Mouse (Mus musculus) right cerebral cortex, postnatal 14 days (tissue): ENCODE measurements at regions not wholly inside any gene's neighbourhood (a gene's known extent, or its start where the extent isn't known, plus 50 kb on each side); places are given as distances from the start of the nearest gene placed in this dataset.
A peak's percentile ranks its signal among the peaks of the same experiment; 100 is the strongest.
"Not testable (repeated sequence)": the region's sequence is repeated elsewhere in the genome, so short reads cannot be mapped to it uniquely, and the experiment has no call there.

Experiments
- DNase-seq: peaks from one replicate; pipeline ENCODE4 v3.0.0; 2022

- DNase-seq: no peak
Measured at GRCm38 (mm10) chr13:72282764-72283163, 319.2 kb upstream of the Irx1 start.

DNA sequence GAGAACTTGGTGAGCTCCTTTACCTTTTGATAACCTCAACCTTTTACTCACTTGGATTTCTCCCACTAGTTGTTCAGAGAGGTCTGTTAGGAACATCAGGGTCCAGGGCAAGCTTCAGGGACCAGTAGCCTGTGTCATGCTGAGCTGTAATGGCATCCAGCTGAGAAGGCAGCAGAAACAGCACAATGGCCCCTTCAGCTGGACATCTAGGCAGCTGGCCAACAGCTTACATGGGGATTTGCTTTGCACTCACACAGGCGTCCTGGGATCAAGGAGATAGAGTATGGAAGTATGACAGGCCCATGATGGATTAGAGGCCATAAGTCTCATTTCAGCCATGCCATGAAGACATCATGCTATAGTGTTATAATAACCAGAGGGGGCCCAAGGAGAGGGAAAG is 320.2 kb upstream of the Irx1 start:
- DNase-seq: no peak

DNA sequence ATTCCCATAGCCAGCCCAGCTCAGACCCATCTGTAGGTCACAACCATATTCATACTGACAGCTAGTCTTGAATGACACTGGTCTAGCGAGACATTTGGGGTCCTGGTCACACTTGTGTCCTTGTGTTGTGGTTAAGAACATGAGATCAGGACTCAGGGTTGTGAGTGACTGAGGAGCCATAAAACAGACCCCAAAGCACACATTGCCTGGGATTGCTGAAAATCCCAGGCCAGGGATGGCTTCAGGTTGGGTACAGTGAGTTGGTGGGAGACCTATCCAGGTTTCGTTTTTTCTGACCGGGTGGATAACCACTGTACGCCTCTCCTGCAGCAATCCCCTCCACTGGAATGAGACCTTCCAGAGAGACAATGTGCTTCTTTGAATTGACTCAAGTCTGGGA is 322.8 kb upstream of the Irx1 start:
- DNase-seq: no peak

DNA sequence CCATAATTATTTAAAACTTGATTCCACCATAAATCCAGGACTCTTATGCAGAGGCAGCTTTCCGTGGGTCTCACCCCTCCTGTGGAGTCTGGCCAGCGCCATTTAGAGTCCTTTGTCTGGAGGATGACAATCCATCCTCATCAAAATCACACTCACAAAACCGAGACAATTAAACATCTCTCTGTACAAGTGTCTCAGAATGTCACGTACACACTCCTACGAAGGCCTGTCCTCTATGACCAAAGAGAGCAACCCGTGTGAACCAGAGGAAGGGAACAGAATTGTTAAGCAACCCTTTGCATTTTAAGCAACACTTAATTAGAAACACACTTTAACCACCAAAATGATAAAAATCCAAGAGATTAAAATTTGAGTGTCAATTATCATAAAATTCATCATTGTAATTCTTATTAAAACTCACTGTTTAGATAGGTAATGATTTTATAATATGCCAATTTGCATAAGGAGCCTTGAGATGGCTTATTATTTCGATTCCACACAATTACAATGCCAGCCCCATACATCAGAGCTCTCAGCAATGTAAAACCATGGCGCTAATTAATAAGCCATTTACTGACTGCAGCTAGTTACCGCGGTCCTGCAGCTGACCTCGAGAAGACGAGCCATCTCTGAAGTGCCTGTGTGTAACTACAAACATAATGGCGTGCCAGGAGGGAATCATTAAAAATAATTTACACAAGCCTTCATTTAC is 325.0 kb upstream of the Irx1 start:
- no peak for DNase-seq

DNA sequence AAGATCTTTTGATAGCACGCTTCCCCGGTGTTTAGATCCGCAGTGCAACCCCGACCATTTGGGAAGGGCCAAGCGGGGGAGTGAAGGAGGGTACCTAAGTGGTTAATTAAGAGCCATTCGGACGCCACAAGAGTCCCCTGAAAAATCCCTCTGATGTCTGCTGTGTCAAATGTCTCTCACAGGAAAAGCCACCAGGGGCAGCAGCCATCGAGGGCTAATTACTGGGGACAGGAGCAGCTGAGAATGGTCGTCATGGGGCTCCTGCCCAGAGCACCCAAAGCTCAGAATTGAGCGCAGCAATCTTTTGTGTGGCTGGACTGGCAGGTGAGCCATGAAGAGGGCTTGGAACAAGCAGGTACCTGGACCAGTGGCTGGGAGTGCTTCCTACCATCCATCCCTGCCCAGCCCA is 325.6 kb upstream of the Irx1 start:
- no peak for DNase-seq

DNA sequence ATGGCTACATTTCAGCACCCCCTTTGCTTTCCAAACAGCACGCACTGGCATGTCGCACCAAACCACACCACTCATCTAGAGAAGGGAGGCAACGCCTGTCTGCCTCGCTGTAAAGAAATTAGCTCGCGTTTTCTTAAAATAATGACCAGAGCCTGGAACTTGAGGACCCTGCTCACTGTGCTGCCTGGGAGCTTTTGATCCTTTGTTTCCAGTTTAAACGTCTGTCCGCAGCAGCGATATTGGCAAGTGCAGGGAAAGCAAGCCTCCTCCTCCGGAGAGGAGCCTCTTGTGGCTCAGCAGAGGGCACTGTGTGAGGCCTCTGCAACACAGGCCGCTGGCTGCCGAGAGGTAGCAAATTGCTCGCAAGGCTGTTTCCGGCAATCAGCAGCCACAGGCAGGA is 328.8 kb upstream of the Irx1 start:
- peak; percentile 8 for DNase-seq

DNA sequence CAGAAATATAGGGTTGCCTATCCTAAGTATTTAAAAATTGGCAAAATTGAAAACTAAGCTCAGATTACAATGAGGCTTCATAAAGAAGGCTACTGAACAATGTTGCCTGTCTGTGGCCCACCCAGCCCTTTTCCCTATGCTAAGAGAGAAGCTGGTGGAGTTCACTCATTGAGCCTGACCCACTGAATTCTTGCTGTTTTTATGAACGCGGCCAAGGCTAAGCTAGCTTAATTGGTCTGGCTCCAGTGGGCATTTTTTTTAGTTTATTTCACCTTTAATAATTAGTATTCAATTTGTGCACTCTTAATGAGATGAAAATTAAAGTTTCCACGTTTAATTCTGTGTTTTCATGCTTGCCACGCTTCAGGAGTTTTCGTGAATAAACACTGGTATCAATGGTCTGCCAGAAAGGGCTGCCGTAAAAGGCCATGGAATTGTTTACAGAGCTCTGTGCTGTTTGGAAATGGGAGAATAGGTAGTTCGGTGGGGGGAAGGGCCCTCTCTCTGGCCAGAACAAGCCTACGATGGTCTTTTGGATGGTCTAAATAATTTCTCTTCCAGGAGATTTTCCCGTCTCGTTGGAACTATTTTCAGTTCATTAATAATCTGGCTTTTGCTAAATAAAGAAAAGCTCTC is 329.7 kb upstream of the Irx1 start:
- no peak for DNase-seq

DNA sequence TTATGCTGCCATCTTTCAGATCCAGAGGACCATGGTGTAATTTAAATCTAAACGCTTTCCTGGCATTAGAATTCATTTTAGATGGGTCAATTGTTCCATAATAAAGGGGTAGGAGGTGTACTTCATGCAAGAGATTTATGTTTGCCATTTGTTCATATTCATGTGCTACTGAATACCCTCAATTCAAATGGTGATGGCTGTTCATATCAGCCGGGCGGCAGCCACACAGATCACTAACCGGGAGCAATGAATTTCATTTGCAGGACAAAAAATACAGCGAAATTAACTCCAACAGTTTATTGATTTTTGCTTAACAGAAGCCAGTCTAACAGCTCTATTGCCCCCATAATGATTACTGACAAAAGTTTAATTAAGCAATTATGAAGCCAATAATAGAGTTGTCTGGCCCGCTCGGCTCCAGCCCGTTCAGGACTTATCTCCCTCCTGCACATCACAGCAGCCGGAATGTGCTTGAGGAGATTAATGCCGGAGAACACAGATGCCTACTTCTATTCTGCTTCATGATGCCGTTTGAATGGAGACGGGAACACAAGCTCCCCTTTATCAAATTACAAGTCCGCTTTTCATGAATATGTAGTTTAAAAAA is 330.3 kb upstream of the Irx2 start:
- DNase-seq: no peak

DNA sequence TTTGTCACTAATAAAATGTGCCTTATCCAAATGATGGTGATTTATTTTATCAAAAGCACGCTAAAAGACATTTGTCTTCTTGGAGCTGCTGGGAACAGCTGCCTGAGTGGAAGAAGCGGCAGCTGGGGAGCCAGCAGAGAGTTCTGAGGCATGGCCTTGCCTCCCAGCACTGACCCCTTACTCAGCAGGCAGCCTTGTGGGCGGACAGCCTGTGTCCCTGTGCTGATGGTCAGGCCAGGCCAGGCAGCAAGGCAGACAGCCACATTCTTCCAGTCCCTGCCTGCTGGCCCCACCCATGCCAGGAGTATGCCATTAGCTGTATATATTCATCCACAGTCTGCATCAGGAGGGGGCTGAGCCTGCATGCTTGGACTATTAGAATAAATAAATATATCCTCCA is 329.0 kb upstream of the Irx2 start:
- DNase-seq: no peak

GRCm38 (mm10) chr13:72301114-72301513 is 327.5 kb upstream of the Irx2 start:
- DNase-seq: no peak

DNA sequence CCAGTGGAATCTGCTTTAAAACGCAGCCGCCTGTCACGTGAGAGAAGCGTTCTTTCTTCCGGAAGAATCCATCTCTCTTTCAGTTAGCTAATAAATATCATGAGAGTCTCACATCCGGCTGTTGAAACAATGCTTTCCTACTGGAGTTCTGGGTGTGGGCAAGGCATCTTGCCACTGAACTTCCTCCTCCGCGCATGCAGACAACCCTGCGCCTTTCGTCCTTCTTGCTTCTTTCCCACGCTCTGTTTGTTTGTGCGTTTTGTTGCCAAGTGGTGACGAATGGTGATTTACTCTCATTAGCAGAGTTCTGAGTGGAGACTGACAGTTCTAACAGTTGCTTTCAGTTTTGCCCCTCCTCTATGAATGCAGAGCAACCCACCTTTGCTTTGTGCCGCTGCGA is 326.8 kb upstream of the Irx2 start:
- DNase-seq: no peak

DNA sequence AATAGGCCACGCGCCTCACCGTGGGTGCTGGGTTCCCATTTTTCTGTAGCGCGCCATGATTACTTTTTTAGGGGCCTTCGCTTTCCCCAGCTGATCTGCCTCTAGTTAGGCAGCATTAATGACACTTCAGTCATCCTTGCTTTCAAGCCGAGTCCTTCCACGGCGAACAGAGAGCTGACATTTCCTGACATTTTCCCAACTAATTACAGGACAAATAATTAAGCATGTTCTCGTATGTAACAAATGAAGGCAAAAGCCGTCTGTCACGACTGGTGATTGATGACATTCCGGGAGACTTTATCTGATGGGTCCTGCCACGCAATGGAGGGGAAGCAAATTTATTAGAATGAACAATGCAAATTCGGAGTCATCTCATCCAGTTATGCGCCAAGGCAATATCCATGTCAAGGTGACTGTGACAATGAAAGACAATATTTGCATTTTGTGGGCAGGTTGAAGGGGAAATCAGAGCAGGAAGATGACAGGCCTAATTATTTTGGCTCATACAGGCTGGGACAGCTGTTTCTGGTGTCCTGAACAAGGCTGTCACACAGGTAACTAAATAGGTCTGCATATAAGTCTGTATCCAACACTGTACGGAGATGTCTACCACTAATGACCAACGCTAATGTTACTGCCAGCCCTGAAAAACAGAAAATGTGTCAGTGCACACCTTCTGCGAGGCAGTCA is 326.0 kb upstream of the Irx2 start:
- no peak for DNase-seq

DNA sequence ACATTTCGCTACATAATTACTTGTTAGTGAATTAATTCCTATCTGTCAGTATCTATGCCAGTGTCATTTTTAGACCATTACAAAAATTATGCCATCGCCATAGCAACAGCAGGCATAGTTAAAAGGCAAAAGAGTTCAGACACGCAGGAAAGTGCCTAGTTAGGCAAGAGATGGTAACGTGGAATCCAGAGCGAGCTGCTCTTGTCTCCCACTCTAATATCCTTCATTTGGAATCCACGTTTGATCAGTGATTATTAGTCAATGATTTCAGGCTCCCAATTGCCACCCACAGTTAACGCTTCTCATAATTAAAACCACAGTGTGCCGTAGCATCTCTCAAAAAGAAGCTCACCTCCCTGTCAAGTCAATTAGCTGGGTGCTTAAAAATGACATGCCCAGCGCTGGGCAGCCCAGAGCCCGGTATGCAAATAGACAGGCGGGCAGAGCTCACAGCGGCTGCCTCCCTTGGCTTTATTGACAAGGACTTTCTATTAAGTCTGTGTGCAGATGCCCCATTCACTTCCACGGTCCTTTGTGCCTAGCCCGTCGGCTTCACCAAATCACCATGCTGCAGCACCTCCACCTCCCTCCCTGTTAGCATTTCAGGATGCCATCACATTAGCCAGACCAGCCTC is 325.4 kb upstream of the Irx2 start:
- no peak for DNase-seq

GRCm38 (mm10) chr13:72324041-72324690 is 304.5 kb upstream of the Irx2 start:
- no peak for DNase-seq

- DNase-seq: not testable (repeated sequence)
Measured at GRCm38 (mm10) chr13:72326201-72326600, 302.4 kb upstream of the Irx2 start.

DNA sequence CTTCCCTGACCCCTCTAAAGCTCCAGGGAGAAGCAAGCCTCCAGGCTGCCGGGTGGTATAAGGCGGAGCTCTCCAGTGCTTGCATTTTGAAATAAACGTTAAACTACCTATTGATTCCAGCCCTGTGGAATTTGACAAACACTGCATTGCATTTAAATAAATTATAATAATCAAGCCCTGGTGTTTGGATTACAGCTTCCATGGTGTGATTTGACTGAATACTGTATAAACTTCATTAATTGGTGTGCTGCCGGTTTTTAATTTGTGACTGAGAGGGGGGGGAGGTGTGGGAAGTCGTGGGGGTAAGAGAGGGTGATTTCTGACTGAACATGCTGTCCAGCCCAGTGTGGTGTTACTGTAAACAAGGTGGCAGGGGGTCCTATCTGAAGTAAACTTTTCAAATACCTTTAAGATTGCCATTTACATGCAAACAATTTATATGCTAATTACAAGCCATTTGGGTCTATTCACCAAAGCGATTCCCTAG is 282.9 kb upstream of the Irx2 start:
- DNase-seq: no peak

- no peak for DNase-seq
Measured at GRCm38 (mm10) chr13:72346207-72346943, 282.2 kb upstream of the Irx2 start.

- DNase-seq: no peak
Measured at GRCm38 (mm10) chr13:72346944-72347586, 281.6 kb upstream of the Irx2 start.

GRCm38 (mm10) chr13:72352641-72353181 is 275.9 kb upstream of the Irx2 start:
- DNase-seq: no peak

GRCm38 (mm10) chr13:72355297-72355696 is 273.3 kb upstream of the Irx2 start:
- DNase-seq: no peak

DNA sequence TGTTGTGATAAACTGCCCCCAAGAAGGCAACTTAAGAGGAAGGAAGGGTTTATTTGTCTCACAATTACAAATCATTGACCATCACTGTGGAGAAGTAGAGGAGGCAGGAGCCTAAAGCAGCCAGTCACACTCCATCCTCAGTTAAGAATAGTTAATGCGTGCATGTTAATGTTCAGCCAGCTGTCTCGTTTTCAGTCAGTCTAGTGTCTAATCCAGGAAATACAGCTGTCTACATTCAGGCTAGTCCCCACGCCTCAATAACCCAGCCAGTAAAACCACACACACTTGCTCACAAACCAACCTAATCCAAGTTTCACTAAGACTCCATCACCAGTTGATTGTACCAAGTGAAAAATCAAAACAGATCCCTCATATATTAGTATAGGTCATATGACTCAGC is 272.8 kb upstream of the Irx2 start:
- DNase-seq: no peak
